Mouse (Mus musculus) T-helper 1 cell (primary cell): ENCODE results near the gene Clip2.

Experiments
- in situ Hi-C: fragments of 300-600 bp; cut with MboI, MseI; formaldehyde crosslinking; loops from one replicate; pipeline ENCODE4 v1.15.1; 2025; ENCODE audit warnings: high pct_unique_total_duplicates

Clip2 gene

DNA sequence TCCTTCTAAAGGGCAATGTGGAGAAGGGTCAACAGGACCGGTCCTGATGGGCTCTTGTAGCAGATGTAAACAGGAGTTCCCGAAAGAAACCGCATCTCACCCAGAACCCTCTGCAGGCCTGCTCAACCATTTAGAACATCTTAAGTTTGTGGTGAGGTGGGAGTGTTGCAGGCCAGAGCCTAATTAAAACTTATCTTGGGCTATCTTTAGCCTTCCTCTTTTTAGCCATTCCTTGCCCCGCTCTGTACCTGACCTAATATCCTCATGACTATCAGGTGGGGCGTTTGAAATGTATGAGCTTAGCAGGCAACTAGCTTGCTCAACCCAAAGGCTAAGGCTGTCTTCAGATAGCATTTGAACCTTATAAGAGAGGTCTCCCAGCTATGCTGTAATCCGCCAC, 13.5 kb upstream of the Clip2 start:
- in situ Hi-C loops = no loop called here

DNA sequence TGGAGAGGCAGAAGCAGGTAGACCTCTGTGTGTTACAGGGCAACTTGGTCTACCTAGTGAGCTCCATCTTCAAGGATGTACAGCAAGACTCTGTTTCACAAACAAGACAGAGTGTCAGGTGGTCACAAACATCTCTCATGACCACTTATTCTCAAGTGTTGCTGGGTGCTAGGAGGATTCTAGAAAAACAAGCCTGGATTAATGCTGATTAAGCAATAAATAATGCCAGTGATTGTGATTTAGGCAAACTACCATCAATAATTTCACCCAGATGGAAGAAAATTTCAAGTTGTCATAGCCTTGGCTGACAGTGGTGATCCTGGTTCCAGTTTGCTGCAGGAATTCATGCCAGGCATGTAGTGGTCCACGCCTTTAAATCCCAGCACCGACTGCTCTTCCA, 12.0 kb upstream of the Clip2 start:
- in situ Hi-C loops = no loop called here

DNA sequence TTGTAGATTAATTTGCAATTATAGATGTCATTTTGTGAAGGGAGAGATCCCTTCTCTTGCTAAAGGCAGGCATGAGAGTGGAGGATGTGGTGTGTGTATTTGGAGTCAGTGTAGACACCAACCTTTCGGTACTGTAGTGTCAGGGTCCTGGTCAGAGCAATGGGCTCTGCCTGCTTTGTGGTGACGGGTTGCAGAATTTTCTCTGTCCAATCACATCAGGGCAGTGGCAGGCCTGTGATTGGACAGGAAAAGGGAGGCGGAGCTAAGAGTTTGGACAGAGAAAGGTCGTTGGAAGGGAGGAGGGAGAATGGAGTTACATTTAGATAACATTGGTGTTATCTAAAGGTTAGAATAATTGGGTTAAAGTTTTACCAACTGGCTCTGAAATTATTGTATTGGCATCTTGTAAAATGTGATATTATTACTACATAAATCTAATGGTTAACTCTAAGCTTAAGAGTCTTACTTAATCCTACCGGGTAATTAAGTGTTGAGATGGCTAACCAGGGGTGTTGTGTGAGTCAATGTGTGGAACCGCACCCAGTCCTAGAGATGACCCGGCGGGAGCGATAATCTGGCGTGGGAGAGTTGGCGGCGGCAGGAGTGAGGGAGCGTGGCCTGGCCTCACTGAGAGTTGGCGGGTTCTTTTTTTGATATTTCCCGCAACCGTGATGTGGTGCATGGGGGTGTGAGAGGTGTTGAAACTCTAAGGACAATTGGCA, 8.4 kb upstream of the Clip2 start:
- in situ Hi-C loops = no loop called here

DNA sequence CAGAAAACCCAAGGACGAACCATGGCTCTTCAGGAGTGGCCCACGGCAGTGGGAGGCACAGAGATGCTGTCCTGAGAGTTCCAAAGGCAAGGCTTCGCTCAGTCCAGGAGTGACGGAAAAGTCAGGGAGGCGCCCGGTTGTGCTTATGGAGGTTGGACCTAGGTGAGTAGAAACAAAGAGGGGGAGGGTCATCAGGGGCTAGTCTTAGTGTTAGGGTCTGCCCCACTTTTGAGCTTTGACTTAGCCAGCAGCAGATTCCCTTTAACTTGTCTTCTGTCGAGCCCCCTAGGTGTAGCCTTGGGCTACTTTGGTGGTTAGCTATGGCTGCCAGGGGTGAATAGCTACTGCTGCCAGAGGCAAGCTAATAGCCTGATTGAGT, 7.8 kb upstream of the Clip2 start, which contains the start of gene Syna:
TSS of gene Syna (minus strand) at position 101 of the 379 bp plus-strand sequence.
- in situ Hi-C loops = no loop called here

DNA sequence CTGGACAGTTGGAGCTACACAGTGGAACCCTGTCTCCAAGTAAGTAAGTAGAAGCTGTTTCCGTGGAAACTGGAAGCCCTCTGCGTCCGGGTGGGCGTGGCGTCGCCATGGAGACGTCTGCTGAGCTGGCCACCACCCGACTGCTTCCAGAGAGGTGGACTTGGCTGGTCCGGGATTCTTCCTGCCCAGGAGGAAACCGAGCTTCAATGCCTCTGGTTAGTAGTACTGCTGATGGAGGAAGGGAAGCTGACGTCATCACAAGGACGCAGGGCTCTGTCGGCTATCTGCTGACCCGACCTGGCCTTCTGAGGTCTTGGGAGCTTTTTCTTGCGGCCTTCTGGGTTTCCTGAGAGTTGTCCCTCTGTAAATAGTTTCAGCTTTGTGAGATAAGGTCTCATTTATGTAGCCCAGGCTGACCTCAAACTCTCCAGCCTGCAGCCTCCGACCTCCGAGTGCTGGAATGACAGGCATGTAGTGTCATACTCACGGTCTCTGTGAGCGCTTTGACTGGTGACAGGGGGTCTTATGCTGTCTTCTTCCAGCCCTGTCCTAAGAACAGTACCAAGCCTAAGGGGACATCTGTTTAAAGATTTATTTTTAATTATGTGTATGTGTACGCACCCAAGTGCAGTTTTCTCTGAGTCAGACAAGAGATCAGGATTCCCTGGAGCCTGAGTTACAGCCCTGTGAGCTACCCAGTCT, 3.4 kb upstream of the Clip2 start:
- in situ Hi-C loops = no loop called here

DNA sequence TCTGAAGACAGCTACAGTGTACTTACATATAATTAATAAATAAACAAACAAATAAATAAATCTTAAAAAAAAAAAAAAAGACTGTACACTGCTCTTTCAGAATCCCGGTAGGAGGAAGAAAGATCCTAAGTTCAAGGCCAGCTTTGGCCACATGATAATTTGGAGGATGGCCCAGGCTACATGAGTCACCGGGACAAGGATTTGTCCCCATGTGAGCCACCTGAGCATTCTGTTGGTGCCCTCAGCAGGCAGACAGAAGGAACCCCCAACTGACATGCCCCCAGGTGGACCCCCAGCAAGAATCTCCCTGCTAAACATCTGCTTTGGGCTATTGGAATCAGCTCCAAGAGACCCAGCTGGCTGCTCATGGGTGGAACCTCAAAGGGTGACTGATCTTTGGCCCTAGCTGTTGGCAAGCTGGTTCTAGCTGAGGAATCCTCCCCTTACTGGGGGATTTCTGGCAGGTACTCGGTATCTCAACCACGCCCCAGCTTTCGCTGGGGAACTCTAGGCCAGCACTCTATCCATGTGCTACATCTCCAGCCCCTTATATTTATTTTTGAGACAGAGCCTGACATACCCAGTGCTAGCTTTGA, 1.8 kb upstream of the Clip2 start:
- in situ Hi-C loops = no loop called here

DNA sequence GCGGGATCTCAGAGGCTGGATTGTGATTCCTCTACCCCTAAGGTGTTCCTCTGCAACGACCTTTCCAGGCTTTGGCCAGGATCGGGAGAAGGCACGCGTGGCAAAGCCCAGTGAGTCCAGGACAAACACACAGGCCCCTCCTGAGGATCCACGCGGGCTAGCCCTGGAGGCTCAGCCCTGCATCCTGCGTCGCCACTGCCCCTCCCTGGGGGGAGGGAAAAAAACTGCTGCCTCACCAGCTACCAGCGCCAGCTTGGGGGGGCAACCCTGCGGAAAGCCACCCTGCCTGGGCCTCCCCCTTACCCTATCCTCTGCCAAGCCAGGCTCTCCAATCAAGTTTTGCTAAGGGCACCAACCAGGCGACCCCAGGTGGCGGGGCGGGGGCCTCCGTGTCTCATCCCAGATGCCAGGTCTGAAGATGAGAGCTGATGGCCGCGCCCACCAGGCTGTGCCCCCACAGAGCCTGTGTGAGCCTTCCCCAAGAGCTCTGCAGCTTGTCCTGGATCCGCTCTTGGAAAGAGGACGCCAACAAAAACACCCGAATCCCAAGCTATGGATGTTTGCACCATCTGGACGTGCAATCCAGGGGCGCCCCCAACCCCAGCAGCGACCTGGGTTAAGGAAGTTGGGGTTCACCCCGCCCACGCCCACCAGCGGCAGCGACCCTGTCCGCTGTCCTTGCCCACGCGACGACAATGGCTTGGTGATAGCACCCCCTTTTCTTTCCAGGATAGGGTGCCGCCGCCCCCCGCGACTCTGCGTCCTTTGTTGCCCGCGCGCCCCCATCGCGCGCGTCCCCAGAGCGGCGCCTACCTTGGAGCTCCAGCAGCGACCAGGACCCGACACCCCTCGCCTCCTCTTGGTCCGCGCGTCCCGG, 763 bp downstream of the Clip2 start:
- in situ Hi-C loops = no loop called here

DNA sequence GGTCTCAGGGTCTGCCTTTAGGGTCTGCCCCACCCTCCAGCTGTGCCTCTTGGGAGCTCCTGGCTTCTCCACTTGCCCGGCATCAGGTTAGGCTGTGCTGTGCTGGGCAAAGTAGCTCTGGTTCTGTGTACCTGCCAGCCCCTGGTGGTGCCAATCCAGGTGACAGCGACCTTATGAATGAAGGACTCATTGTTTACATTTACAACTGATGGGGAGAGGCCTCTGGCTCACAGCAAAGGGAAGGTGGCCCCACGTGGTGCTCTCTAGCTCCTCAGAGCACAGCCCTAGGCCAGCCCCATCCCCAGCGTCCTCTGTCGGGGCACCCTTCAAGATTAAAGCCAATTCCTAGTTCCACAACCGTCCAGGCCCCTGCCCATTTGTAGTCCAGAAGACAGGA, 1.4 kb downstream of the Clip2 start:
- in situ Hi-C loops = no loop called here

DNA sequence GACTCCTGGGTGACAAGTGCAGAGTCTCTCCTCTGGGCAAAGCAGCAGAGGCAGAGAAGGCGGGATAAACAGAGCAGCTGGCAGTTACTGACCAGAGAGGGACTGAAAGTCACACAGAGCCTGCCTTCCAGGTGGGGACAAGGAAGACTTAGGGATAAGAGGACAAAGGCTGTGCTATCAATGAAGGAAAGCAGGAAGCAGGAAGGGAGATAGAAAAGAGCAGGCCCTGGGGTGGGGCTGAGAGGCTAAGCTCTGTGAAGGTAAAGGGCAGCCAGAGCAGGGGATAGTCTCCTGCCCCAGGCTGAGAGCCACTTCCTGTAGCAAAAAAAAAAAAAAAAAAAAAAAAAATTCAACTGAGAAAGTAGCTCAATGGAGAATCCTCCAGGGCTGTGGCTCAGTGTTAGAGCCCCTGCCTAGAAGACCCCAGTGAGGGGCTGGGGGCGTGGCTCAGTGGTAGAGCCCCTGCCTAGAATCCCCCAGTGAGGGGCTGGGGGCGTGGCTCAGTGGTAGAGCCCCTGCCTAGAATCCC, 2.5 kb downstream of the Clip2 start:
- in situ Hi-C loops = no loop called here

DNA sequence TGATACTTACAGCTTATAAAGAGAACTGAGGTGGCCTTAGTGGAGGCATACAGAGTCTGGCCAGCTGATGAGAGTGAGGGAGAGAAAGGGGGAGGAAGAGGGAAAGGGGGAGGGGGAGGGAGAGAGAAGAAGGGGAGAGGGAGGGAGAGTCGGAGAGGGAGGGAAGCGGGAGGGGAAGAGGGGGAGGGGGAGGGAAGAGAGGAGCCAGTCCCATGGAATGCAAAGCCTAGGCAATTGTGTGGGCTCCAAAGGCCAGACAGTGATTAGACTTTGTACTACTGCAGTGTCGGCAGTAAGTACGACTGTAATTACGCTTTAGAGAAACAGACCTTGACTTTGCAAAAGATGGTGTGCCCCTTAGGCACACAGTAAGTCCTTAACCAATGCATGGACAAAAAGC, 3.9 kb downstream of the Clip2 start:
- in situ Hi-C loops = no loop called here

DNA sequence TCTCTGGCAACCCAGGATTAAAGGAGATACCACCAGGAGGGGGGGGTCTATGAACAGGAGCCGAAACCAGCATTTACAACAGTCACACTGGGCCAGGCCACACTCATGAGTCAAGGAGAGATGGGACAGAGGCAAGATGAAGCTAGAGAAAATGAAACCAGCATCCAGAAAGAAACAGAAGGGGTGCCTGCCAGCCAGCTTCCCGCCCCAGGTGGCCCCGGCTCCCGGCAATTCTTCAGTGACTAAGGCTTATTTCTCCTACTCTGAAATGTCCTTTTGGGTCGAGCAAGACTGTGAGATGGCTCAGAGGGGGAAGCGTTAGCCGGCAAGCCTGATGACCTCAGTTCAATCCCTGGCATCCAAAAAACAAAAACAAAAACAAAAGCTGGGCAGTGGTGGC, 5.4 kb downstream of the Clip2 start:
- in situ Hi-C loops = no loop called here

DNA sequence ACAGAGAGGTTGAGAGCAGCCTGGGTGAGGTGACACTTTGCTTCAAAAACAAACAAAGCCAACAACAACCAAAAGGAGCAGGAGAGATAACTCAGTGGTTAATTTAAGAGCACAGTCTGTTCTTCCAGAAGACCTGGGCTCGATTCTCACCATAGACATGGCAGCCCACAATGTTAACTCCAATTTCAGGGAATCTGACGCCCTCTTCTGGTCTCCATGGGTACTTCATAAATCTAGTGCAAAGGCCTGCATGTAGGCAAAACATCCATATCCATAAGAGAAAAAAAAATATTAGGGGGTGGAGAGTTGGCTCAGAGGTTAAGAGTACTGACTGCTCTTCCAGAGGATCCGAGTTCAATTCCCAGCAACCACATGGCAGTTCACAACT, 7.0 kb downstream of the Clip2 start:
- in situ Hi-C loops = no loop called here

DNA sequence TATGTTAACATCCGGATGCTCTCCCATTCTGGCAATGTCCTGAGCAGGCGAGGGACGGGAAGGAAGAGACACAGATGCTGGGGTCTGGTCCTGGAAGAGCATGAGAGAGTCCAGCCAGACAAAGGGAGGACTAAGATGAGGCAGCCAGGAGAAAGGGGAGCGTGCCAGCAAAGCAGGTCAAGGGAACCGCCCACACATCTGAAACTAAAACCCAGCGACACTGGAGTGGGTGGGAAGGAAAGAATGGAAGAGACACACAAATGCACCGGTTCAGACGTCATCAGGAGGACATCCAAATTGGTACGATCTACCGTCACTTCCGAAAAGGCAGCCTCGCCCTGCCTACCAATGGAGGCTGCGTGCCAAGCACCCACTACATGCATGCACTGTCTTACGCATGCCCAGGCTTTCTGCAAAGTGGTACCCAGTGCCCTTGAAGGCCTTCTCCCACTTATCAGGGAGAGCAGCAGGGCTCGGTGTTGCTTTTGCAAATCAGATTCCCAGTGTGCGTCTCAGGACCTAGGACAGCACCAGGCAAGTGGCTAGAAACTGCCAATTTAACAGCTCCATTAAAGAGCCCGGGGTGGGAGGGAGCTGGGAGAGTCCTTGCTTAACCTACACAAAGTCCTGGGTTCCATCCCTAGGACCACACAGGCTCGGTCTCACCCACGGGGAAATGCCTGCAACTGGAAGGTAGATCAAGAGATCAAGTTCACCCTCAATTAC, 7.6 kb downstream of the Clip2 start:
- in situ Hi-C loops = no loop called here

DNA sequence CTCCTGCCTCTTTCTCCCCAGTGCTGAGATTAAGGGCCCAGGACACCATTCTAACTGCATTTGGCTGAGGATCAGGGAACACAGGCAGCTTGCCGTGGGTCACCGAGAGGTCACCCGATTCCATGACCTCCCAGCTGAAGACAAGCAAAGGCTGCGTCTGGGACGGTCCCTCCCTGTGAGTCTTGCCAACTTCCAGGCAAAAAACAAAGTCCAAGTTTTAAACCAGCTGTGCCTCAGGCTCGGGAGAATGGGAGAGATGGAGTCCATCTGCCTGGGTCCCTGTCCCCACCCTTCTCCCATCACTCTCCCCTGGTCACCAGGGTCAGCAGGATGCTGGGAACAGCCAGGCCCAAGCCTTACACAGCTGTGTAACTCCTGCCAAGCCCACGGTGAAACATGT, 10.6 kb downstream of the Clip2 start:
- in situ Hi-C loops = no loop called here

DNA sequence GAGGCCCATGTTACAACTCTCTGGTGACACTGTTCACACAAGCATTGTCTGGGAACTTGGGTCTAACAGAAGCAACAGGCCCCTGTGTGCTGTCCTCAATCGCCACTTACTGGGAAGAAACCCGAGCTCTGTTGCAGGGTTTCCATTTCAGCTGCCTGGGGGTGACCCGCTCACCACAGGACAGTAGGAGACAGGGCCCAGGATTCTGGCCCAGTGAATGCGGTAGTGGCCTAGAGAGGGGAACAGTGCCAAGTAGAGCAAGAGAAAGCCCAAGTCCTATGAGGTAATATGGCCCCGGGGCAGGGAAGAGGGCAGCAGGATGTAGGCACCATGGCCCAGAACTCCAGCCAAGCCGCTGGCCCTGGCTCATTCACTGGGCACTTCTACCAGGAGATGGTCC, 11.4 kb downstream of the Clip2 start:
- in situ Hi-C loops = no loop called here

DNA sequence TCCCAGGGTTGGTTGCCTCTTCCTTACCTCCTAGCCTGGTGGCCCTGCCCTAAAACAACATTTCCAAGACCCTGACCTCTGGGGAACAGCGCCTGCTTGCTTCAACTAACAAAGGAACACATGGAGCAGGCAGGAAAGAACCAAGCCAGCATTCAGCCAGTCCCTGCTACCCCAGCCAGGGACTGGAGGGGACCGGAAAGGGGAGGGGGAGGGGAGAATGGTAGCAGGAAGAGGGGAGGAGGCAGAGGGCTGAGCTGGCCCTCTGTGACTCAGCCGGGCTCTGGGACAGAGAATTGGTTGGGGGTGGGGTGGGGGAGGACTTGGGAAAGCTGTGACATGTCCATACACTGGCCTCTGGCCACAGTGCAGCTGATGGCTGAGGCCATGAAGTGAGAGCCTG, 12.3 kb downstream of the Clip2 start:
- in situ Hi-C loops = no loop called here

DNA sequence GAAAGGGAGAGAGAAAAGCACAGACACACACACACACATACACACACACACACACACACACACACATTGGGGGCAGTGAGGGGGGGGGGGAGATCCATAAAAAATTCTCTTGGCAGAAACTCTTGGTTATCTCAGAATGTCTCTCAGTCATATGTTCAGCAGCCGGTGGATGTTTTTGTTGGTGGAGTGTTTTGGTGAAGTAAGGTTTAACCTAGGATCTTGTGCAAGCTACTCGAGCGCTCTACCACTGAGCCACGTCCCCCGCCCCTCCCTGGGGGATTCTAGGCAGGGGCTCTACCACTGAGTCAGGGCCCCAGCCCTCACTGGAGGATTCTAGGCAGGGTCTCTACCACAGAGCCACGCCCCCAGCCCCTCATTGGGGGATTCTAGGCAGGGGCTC, 16.2 kb downstream of the Clip2 start:
- in situ Hi-C loops = no loop called here

DNA sequence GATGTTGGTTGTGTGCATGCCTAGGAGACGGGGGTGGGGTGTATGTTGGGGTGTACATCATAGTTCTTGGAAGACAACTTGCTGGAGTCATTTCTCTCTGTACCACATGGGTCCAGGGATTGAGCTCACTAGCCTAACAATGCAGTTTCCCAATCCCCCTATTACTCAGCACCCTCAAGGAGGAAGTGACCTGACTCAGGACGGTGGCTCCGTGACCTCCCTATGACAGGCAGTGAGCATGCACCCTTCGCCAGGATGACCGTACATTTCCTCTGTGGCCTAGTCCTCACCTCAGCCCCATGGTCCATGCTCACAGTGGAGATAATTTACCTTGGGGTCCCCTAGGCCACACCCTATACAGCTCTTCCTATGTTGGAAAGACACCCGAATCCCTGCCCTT, 19.8 kb downstream of the Clip2 start:
- in situ Hi-C loops = no loop called here

DNA sequence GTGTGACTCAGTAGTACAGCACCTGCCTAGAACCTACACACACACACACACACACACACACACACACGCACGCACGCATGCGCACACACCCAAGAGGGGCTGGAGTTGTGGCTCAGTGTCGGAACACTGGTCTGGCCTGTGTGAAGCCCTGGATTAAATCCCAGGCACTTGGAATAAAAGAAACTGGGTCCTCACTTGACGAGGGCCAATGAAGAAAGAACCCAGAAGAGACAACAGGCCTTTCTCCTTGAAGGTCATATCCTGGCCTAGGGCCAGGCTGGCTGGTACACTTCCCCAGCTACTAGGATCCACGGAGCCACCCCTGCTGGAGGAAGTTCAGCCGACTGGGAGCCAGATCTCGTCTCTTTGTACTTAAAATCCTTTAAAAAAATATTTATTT, 20.6 kb downstream of the Clip2 start:
- in situ Hi-C loops = no loop called here

DNA sequence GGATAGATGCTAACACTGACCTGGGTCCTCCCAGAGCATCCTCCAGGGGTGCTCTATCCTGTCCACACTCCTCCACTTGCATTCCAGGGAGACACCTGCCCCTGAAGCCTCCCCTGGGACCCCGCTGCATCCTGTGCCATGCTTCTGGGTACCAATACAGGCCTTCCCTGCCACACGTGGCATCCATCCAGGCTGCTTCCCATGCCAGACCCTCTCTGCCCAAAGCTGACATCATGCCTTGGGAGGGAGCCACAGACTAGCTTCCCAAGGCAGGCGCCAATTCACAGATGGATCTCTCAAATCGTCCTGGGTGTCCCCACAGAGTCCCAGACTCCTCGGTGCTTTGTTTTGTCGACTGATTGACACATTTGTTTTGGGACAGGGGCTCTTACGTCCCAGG, 21.4 kb downstream of the Clip2 start:
- in situ Hi-C loops = no loop called here

DNA sequence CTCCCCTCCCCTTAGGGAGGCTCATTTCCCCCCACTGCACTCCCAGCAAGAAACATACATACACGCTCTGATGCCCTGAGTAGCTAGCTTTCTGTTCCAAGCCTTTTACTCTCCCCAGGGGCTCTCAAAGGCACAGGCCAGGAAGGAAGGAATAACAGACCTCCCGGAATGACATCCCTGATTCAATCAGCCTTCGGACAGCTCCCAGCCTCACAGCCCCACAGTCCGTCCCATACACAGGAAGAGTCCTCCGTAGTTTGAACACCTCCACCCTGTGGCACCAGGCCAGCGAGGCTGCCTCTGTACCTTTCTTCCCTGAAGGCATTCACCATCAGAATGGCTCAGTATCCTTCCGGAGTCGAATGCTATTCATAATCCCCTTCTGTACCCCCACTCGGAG, 23.7 kb downstream of the Clip2 start:
- in situ Hi-C loops = no loop called here
